Mouse (Mus musculus) urinary bladder, postnatal 4 days (tissue): ENCODE data around the gene Ahctf1.
"Not testable (repeated sequence)": the region's sequence is repeated elsewhere in the genome, so short reads cannot be mapped to it uniquely, and the experiment has no call there.

Source experiments
- DNase-seq, 2 experiments: peaks; one replicate each; pipeline ENCODE4 v3.0.0; 2021 to 2022; ENCODE audit warnings: low spot score in 2 of 2

The Ahctf1 gene

GRCm38 (mm10) chr1:179803513-179804139, at the start of gene Ahctf1:
TSS of gene Ahctf1 (minus strand) at chr1:179803680.
- DNase-seq, result peak; percentile 98 to 99

- peak; percentile 76 to 94 for DNase-seq
Observed at GRCm38 (mm10) chr1:179847759-179848389, 44.4 kb upstream of the Ahctf1 start.

- no peak for DNase-seq
Observed at GRCm38 (mm10) chr1:179847173-179847572, 43.7 kb upstream of the Ahctf1 start.

GRCm38 (mm10) chr1:179845832-179846499, 42.5 kb upstream of the Ahctf1 start:
- no peak for DNase-seq

GRCm38 (mm10) chr1:179844894-179845293, 41.4 kb upstream of the Ahctf1 start:
- DNase-seq, result peak; percentile 50 to 77

- no peak for DNase-seq
Observed at GRCm38 (mm10) chr1:179843981-179844380, 40.5 kb upstream of the Ahctf1 start.

GRCm38 (mm10) chr1:179842568-179842967, 39.1 kb upstream of the Ahctf1 start:
- peak in 1 of 2 experiments; percentile 33 for DNase-seq

- DNase-seq, result no peak
Observed at GRCm38 (mm10) chr1:179836426-179837404, 33.2 kb upstream of the Ahctf1 start.

GRCm38 (mm10) chr1:179835753-179836425, 32.4 kb upstream of the Ahctf1 start:
- DNase-seq, result no peak

- no peak for DNase-seq
Observed at GRCm38 (mm10) chr1:179833596-179833995, 30.1 kb upstream of the Ahctf1 start.

GRCm38 (mm10) chr1:179832710-179833240, 29.3 kb upstream of the Ahctf1 start:
- DNase-seq, result no peak

GRCm38 (mm10) chr1:179828900-179829299, 25.4 kb upstream of the Ahctf1 start:
- DNase-seq, result no peak

GRCm38 (mm10) chr1:179828051-179828450, 24.6 kb upstream of the Ahctf1 start:
- no peak for DNase-seq

- DNase-seq, result no peak
Observed at GRCm38 (mm10) chr1:179824549-179824948, 21.1 kb upstream of the Ahctf1 start.

- not testable (repeated sequence) for DNase-seq
Observed at GRCm38 (mm10) chr1:179818490-179819278, 15.2 kb upstream of the Ahctf1 start.

- DNase-seq, result no peak
Observed at GRCm38 (mm10) chr1:179814616-179815015, 11.1 kb upstream of the Ahctf1 start.

- DNase-seq, result no peak
Observed at GRCm38 (mm10) chr1:179813385-179813784, 9.9 kb upstream of the Ahctf1 start.

- no peak for DNase-seq
Observed at GRCm38 (mm10) chr1:179808300-179808699, 4.8 kb upstream of the Ahctf1 start.

- DNase-seq, result no peak
Observed at GRCm38 (mm10) chr1:179807468-179807867, 4.0 kb upstream of the Ahctf1 start.

GRCm38 (mm10) chr1:179805751-179806150, 2.3 kb upstream of the Ahctf1 start:
- DNase-seq, result no peak
